Mouse (Mus musculus) lung, adult 2 months (tissue): ENCODE data around the gene Cbln3. TPM values are rescaled to one million over a fixed set of nuclear protein-coding genes. Genes with fewer than 3 reads are reported as not detected.

ENCODE experiments used
- DNase-seq: peaks from one replicate; pipeline ENCODE4 v3.0.0; 2022
- H3K4me1 ChIP-seq: fragments of 200-500 bp; 2 replicates; pipeline ENCODE4 v1.6.1; 2011; ENCODE audit warnings: low read length; ENCODE audit not compliant: control insufficient read depth, insufficient read depth
- H3K4me3 ChIP-seq: fragments of 200-500 bp; replicated peaks from 2 replicates; pipeline ENCODE3; 2011; ENCODE audit warnings: low read depth, mild to moderate bottlenecking, control low read depth, low read length; ENCODE audit errors: extremely low read depth
- CTCF ChIP-seq: fragments of 200-500 bp; IDR thresholded peaks from 2 replicates; pipeline ENCODE4 v1.5.1; 2011; ENCODE audit warnings: mild to moderate bottlenecking, low read length, control low read depth; ENCODE audit not compliant: insufficient read depth
- POLR2A ChIP-seq: fragments of 200-500 bp; IDR thresholded peaks from 2 replicates; pipeline ENCODE4 v1.6.1; 2011; ENCODE audit warnings: low read depth, mild to moderate bottlenecking, control low read depth, low read length, borderline replicate concordance; ENCODE audit errors: extremely low read depth
- WGBS: fragments of 180-500 bp; shearing (Covaris S2); methylation state at CpG from one replicate; pipeline ENCODE4 v1.1.7; 2018; 5-methylcytosine and 5-hydroxymethylcytosine counted together
- polyA plus RNA-seq: library from polyadenylated mRNA; depleted of rRNA; stranded (reverse); fragments of >200 nt; gene quantifications from 2 replicates; pipeline ENCODE4 v1.2.3, GENCODE M21; 2012; rRNA removed

The Cbln3 gene
- polyA plus RNA-seq: 0.15 and 0.34 TPM in 2 replicates

- H3K4me1 ChIP-seq: peaks cover 14% of the 10 kb centered on the region
- DNase-seq: peak; percentile 29
- WGBS: 33% methylated on average over 4 of the region's 4 CpGs
- TF ChIP-seq POLR2A: no peak
- no peak for TF ChIP-seq CTCF
- H3K4me3 ChIP-seq: peak within 1 kb of the TSS; percentile 70
These were observed at the start of gene Cbln3 for GRCm38 (mm10) chr14:55884166-55884565. Gene Cbln3, minus strand, starts transcription at chr14:55884392.

- DNase-seq: peak; percentile 68
- no peak overlapping the region for H3K4me3 ChIP-seq
- 0 out of 2 replicates have a peak, but pooled peaks cover 4% of the 10 kb centered on the region for H3K4me1 ChIP-seq
- TF ChIP-seq POLR2A (no peak), CTCF (no peak)
- 13% methylated on average over 7 of the region's 7 CpGs for WGBS
These were observed 49.4 kb upstream of the Cbln3 start for GRCm38 (mm10) chr14:55933586-55933985.

GRCm38 (mm10) chr14:55929263-55929997 is 45.2 kb upstream of the Cbln3 start:
- no peak for DNase-seq
- 0 out of 2 replicates have a peak, but pooled peaks cover 4% of the 10 kb centered on the region for H3K4me1 ChIP-seq
- no peak for TF ChIP-seq POLR2A
- TF ChIP-seq CTCF: no peak
- WGBS: 58% methylated on average over 12 of the region's 12 CpGs
- no peak overlapping the region for H3K4me3 ChIP-seq

GRCm38 (mm10) chr14:55926847-55927246 is 42.7 kb upstream of the Cbln3 start:
- DNase-seq: no peak
- TF ChIP-seq POLR2A (no peak), CTCF (no peak)
- 80% methylated on average over 4 of the region's 4 CpGs for WGBS
- no peaks in the 10 kb centered on the region for H3K4me1 ChIP-seq
- H3K4me3 ChIP-seq: no peak overlapping the region

- WGBS: 45% methylated on average over 7 of the region's 7 CpGs
- Histone ChIP-seq H3K4me1 (no peaks in the 10 kb centered on the region), H3K4me3 (no peak overlapping the region)
- DNase-seq: no peak
- TF ChIP-seq POLR2A: no peak
- no peak for TF ChIP-seq CTCF
These were observed 38.5 kb upstream of the Cbln3 start for GRCm38 (mm10) chr14:55922475-55923232.

- no peak overlapping the region for H3K4me3 ChIP-seq
- 21% methylated on average over 14 of the region's 14 CpGs for WGBS
- peak; percentile 37 for DNase-seq
- H3K4me1 ChIP-seq: no peaks in the 10 kb centered on the region
- TF ChIP-seq POLR2A: no peak
- peak; percentile 38 for TF ChIP-seq CTCF
These were observed 34.3 kb upstream of the Cbln3 start for GRCm38 (mm10) chr14:55918240-55919082.

- 46% methylated on average over 4 of the region's 4 CpGs for WGBS
- no peak overlapping the region for H3K4me3 ChIP-seq
- no peak for DNase-seq
- no peaks in the 10 kb centered on the region for H3K4me1 ChIP-seq
- TF ChIP-seq POLR2A: no peak
- TF ChIP-seq CTCF: no peak
These were observed 29.2 kb upstream of the Cbln3 start for GRCm38 (mm10) chr14:55913406-55913805.

GRCm38 (mm10) chr14:55905518-55905917 is 21.3 kb upstream of the Cbln3 start:
- Histone ChIP-seq H3K4me1 (no peaks in the 10 kb centered on the region), H3K4me3 (no peak overlapping the region)
- 6% methylated on average over 1 of the region's 1 CpGs for WGBS
- DNase-seq: no peak
- no peak for TF ChIP-seq POLR2A
- no peak for TF ChIP-seq CTCF

- Histone ChIP-seq H3K4me3 (peak overlapping the region; percentile 73), H3K4me1 (peaks cover 4% of the 10 kb centered on the region)
- DNase-seq: no peak
- WGBS: 9% methylated on average over 12 of the region's 12 CpGs
- TF ChIP-seq CTCF: no peak
- no peak for TF ChIP-seq POLR2A
These were observed 16.2 kb upstream of the Cbln3 start for GRCm38 (mm10) chr14:55900414-55900755.
